In the genomic region with DNA sequence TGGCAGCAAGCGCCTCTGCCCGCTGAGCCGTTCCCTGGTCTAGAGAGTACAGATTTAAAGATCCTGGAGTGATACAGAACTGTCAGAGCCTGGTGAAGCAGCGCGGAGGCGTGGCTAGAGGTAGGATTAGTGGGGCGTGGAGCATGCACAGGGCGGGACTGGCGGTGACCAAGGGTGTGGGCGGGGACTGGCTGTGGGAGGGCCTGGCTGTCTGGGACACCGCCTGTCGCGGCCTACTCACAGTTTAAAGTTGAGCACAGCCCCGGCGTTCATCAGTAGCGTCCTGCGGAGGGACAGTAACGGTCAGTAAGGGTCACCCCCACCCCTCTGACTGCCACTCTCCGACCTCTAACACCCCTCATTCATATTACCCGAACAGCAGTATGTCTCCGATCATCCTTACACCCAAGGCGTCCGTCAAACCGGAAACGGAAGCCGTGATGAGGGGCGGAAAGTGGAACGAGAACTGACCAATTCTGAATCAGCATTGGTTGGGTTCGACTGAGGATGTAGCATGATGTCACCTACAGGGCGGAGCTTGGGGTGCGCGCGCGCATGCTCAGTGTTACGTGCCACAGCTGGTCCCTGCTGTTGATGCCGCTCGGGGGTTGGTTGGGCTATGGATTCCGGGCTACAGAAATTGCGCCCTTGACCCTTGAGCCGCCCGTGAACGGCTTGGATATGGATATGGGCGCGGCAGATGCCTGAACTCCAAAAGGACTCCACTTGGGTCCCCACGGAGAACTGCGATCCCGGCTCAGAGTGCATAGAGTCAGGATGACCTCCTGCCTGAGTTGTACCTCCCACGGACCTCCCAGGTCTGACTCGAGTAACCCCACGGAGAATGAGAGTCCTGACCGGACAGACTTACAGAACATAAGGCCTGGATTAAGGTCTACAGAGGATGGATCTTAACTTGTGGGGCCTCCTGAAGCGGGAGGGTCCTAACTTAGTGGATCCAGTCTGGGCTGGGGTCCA, we compare ENCODE assay signal across 1 mouse cellular context.
TF ChIP-seq lines count a peak whose summit lies in the region.

A gene (minus strand): TSS at position 456 of the 978 bp plus-strand sequence.

TF ChIP-seq in CH12.LX, 34 proteins besides CTCF, POLR2A, EP300 and RAD21 (continued from another document):
- TF ChIP-seq RCOR1 (conservative IDR thresholded peaks at IDR 0.05; ENCODE audit: low read depth, low read length), result no peak; the same call in 1 of the 2 replicates
- TF ChIP-seq MAFK (IDR thresholded peaks at IDR 0.05; ENCODE audit: insufficient replicate concordance, low read length), result 0 out of 2 replicates have a peak, but pooled peaks have one; percentile 9
- TF ChIP-seq MEF2A (IDR thresholded peaks at IDR 0.05; ENCODE audit: borderline replicate concordance, low read depth, low read length), result 0 out of 2 replicates have a peak, but pooled peaks have one; percentile 37
- peak; percentile 91 for TF ChIP-seq ELF1 (IDR thresholded peaks at IDR 0.05; ENCODE audit: low read depth, low read length)
- no peak; the same call in 1 of the 2 replicates for TF ChIP-seq GABPA (IDR thresholded peaks at IDR 0.05; ENCODE audit: insufficient replicate concordance, low read depth, low read length)
- TF ChIP-seq BHLHE40 (IDR thresholded peaks at IDR 0.05; ENCODE audit: low read depth, low read length), result no peak
- TF ChIP-seq USF2 (conservative IDR thresholded peaks at IDR 0.05; ENCODE audit: low read depth, low read length), result no peak
- TF ChIP-seq ZKSCAN1 (IDR thresholded peaks at IDR 0.05; ENCODE audit: borderline replicate concordance, low read depth, low read length), result no peak
- TF ChIP-seq CHD1 (IDR thresholded peaks at IDR 0.05; ENCODE audit: low read depth, low read length), result no peak
- TF ChIP-seq HCFC1 (IDR thresholded peaks at IDR 0.05; ENCODE audit: low read depth, low read length), result peak; percentile 81
- peak; percentile 82 for TF ChIP-seq MXI1 (IDR thresholded peaks at IDR 0.05; ENCODE audit: low read depth, low read length)
- TF ChIP-seq NELFE (IDR thresholded peaks at IDR 0.05; ENCODE audit: low read depth, low read length), result peak; percentile 94
- TF ChIP-seq POLR2AphosphoS2 (IDR thresholded peaks at IDR 0.05; ENCODE audit: low read depth, low read length), result peak; percentile 78; the same call in 1 of the 2 replicates
- no peak for TF ChIP-seq CHD2 (IDR thresholded peaks at IDR 0.05; ENCODE audit: low read length)
- no peak for TF ChIP-seq UBTF (IDR thresholded peaks at IDR 0.05; ENCODE audit: low read depth, low read length)
- no peak; the same call in 1 of the 2 replicates for TF ChIP-seq MYC (IDR thresholded peaks at IDR 0.05; ENCODE audit: low read depth, low read length)
- TF ChIP-seq TCF12 (IDR thresholded peaks at IDR 0.05; ENCODE audit: low read depth, low read length), result peak; percentile 79
- TF ChIP-seq IRF4 (IDR thresholded peaks at IDR 0.05; ENCODE audit: low read depth, low read length), result no peak; the same call in 1 of the 2 replicates
- 0 out of 2 replicates have a peak, but pooled peaks have one; percentile 75 for TF ChIP-seq KAT2A (IDR thresholded peaks at IDR 0.05; ENCODE audit: insufficient replicate concordance, low read length)
- peak; percentile 47; the same call in 1 of the 2 replicates for TF ChIP-seq JUND (conservative IDR thresholded peaks at IDR 0.05; ENCODE audit: low read depth, low read length)
- TF ChIP-seq ZNF384 (IDR thresholded peaks at IDR 0.05; ENCODE audit: low read depth, low read length), result no peak; the same call in 1 of the 2 replicates
- peak; percentile 79; the same call in 1 of the 2 replicates for TF ChIP-seq TBP (conservative IDR thresholded peaks at IDR 0.05; ENCODE audit: low read depth, low read length)
- peak; percentile 98 for TF ChIP-seq NRF1 (IDR thresholded peaks at IDR 0.05; ENCODE audit: low read depth, low read length)
